Mouse (Mus musculus) liver, postnatal 0 days (tissue): ENCODE results near the gene Atp1b3.

ENCODE experiments used
- CTCF ChIP-seq: sonication (generic); IDR thresholded peaks from 2 replicates; pipeline ENCODE4 v1.5.1; 2016; ENCODE audit warnings: antibody characterized with exemption, low read depth
- EP300 ChIP-seq: IDR thresholded peaks from 2 replicates; pipeline ENCODE4 v1.6.1; 2016; ENCODE audit warnings: antibody characterized with exemption, low read depth, mild to moderate bottlenecking

- TF ChIP-seq EP300 (no peak), CTCF (no peak)
These were observed 72.1 kb downstream of the Atp1b3 start for GRCm38 (mm10) chr9:96292144-96292543.
